Mouse (Mus musculus): Measurements from ENCODE around the gene Jkamp. TPM values are rescaled to one million over a fixed set of nuclear protein-coding genes. Genes with fewer than 3 reads are reported as not detected.

The Jkamp gene
- total and polyA plus RNA-seq, 2 experiments from 2014 or later, result 88.2 to 117 TPM

- no peak for TF ChIP-seq CTCF (IDR thresholded peaks at IDR 0.05; ENCODE audit: low read depth)
- H3K9me3 ChIP-seq (ENCODE audit: low read length), result no peaks in the 10 kb centered on the region
- H3K4me1 ChIP-seq (ENCODE audit: insufficient read depth, low read length), result no peaks in the 10 kb centered on the region
- H3K36me3 ChIP-seq (ENCODE audit: insufficient read depth, low read length), result peaks cover 14% of the 10 kb centered on the region; the same call in 1 of the 2 replicates
- no peak overlapping the region for H3K9ac ChIP-seq (replicated peaks; ENCODE audit: low read length)
- no peak for DNase-seq (ENCODE audit: low spot score)
- H3K4me3 ChIP-seq (ENCODE audit: low read length), result no peak overlapping the region
- no peaks in the 10 kb centered on the region for H3K27me3 ChIP-seq (ENCODE audit: insufficient read depth, low read length)
- H3K27ac ChIP-seq, result no peak overlapping the region
- ATAC-seq, result 0 out of 2 replicates have a peak, but pooled peaks have one; percentile 40
- WGBS, result 84% methylated on average over 5 of the region's 5 CpGs
- H3K4me2 ChIP-seq (ENCODE audit: low read depth, low read length), result no peak overlapping the region
Observed at GRCm38 (mm10) chr12:72104027-72104426, 18.6 kb downstream of the Jkamp start.

- DNase-seq (ENCODE audit: low spot score) (peak; percentile 92), ATAC-seq (peak; percentile 75)
- peak overlapping the region; percentile 37 for H3K4me2 ChIP-seq (ENCODE audit: low read depth, low read length)
- H3K4me3 ChIP-seq (ENCODE audit: low read length), result no peak overlapping the region
- no peaks in the 10 kb centered on the region for H3K27me3 ChIP-seq (ENCODE audit: insufficient read depth, low read length)
- H3K36me3 ChIP-seq (ENCODE audit: insufficient read depth, low read length), result peaks cover 11% of the 10 kb centered on the region; the same call in 1 of the 2 replicates
- no peaks in the 10 kb centered on the region for H3K9me3 ChIP-seq (ENCODE audit: low read length)
- TF ChIP-seq CTCF (IDR thresholded peaks at IDR 0.05; ENCODE audit: low read depth), result peak; percentile 91
- WGBS, result 25% methylated on average over 14 of the region's 14 CpGs
- 0 out of 2 replicates have a peak overlapping the region, but pooled peaks have one; percentile 9 for H3K9ac ChIP-seq (replicated peaks; ENCODE audit: low read length)
- no peak overlapping the region for H3K27ac ChIP-seq
- H3K4me1 ChIP-seq (ENCODE audit: insufficient read depth, low read length), result no peaks in the 10 kb centered on the region
Observed at GRCm38 (mm10) chr12:72104525-72105281, 19.3 kb downstream of the Jkamp start.

DNA sequence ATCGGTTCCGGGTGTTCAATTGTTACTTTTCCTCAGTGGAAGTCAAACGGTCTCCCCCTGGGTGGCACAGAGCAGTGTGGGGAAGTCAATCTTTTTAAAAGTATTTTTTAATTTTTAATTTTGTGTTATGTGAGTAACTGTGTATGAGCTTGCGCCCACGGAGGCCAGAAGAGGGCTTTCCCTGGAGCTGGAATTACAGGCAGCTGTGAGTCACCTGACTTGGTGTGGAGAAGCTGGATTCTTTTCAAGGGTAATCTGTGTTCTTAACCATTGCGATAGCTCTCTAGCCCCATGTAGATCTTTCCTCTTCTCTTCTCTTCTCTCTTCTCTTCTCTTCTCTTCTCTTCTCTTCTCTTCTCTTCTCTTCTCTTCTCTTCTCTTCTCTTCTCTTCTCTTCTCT lies 29.7 kb downstream of the Jkamp start:
- TF ChIP-seq CTCF (IDR thresholded peaks at IDR 0.05; ENCODE audit: low read depth), result no peak
- Histone ChIP-seq H3K27me3 (ENCODE audit: insufficient read depth, low read length) (no peaks in the 10 kb centered on the region), H3K4me3 (ENCODE audit: low read length) (no peak overlapping the region), H3K4me2 (ENCODE audit: low read depth, low read length) (no peak overlapping the region), H3K9me3 (ENCODE audit: low read length) (no peaks in the 10 kb centered on the region), H3K4me1 (ENCODE audit: insufficient read depth, low read length) (no peaks in the 10 kb centered on the region), H3K9ac (replicated peaks; ENCODE audit: low read length) (no peak overlapping the region), H3K27ac (no peak overlapping the region), H3K36me3 (ENCODE audit: insufficient read depth, low read length) (no peaks in the 10 kb centered on the region)
- ATAC-seq (no peak), DNase-seq (ENCODE audit: low spot score) (no peak)
- WGBS, result 78% methylated on average over 6 of the region's 6 CpGs

GRCm38 (mm10) chr12:72115686-72116345 lies 30.4 kb downstream of the Jkamp start:
- no peak for TF ChIP-seq CTCF (IDR thresholded peaks at IDR 0.05; ENCODE audit: low read depth)
- 78% methylated on average over 21 of the region's 23 CpGs for WGBS
- no peaks in the 10 kb centered on the region for H3K27me3 ChIP-seq (ENCODE audit: insufficient read depth, low read length)
- H3K9me3 ChIP-seq (ENCODE audit: low read length), result no peaks in the 10 kb centered on the region
- no peak overlapping the region for H3K9ac ChIP-seq (replicated peaks; ENCODE audit: low read length)
- no peak overlapping the region for H3K27ac ChIP-seq
- DNase-seq (ENCODE audit: low spot score) (no peak), ATAC-seq (no peak)
- H3K4me1 ChIP-seq (ENCODE audit: insufficient read depth, low read length), result no peaks in the 10 kb centered on the region
- H3K4me3 ChIP-seq (ENCODE audit: low read length), result no peak overlapping the region
- no peak overlapping the region for H3K4me2 ChIP-seq (ENCODE audit: low read depth, low read length)
- no peaks in the 10 kb centered on the region for H3K36me3 ChIP-seq (ENCODE audit: insufficient read depth, low read length)

GRCm38 (mm10) chr12:72129203-72129602 lies 43.8 kb downstream of the Jkamp start:
- Histone ChIP-seq H3K27ac (no peak overlapping the region), H3K4me2 (ENCODE audit: low read depth, low read length) (no peak overlapping the region), H3K36me3 (ENCODE audit: insufficient read depth, low read length) (no peaks in the 10 kb centered on the region), H3K4me3 (ENCODE audit: low read length) (no peak overlapping the region), H3K9ac (replicated peaks; ENCODE audit: low read length) (no peak overlapping the region), H3K9me3 (ENCODE audit: low read length) (no peaks in the 10 kb centered on the region), H3K27me3 (ENCODE audit: insufficient read depth, low read length) (no peaks in the 10 kb centered on the region), H3K4me1 (ENCODE audit: insufficient read depth, low read length) (no peaks in the 10 kb centered on the region)
- no peak for ATAC-seq
- no peak for DNase-seq (ENCODE audit: low spot score)
- TF ChIP-seq CTCF (IDR thresholded peaks at IDR 0.05; ENCODE audit: low read depth), result no peak
- WGBS, result 92% methylated on average over 10 of the region's 10 CpGs

DNA sequence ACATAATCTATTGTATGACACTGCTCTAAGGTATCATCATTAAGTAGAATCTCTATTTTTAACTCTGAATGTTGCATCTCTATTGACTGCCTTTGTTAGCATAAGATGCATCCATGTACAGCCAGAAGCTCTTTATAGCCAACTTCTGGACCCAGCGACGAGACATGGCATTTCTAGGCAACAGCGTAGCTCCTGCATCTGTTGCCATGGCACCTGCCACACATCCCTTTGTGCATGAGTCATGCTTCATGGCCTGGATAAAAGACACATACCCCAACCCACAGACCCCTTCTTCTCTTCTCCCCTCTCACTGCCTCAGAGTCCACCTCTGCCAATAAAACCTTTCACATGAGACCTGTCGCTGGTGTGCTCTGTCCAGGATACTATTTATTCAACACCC lies 65.4 kb downstream of the Jkamp start:
- Histone ChIP-seq H3K36me3 (ENCODE audit: insufficient read depth, low read length) (no peaks in the 10 kb centered on the region), H3K9me3 (ENCODE audit: low read length) (no peaks in the 10 kb centered on the region), H3K4me1 (ENCODE audit: insufficient read depth, low read length) (no peaks in the 10 kb centered on the region), H3K27ac (no peak overlapping the region; the same call in 1 of the 2 replicates), H3K4me2 (ENCODE audit: low read depth, low read length) (no peak overlapping the region), H3K9ac (replicated peaks; ENCODE audit: low read length) (no peak overlapping the region), H3K27me3 (ENCODE audit: insufficient read depth, low read length) (no peaks in the 10 kb centered on the region), H3K4me3 (ENCODE audit: low read length) (no peak overlapping the region)
- no peak for TF ChIP-seq CTCF (IDR thresholded peaks at IDR 0.05; ENCODE audit: low read depth)
- 25% methylated on average over 4 of the region's 4 CpGs for WGBS
- DNase-seq (ENCODE audit: low spot score) (peak; percentile 55), ATAC-seq (peak; percentile 67)

Small RNA genes lying within 50 kb of the gene (microRNA-seq; reads per million reads assigned to microRNA genes)
- 0 reads per million in 2 experiments for gene Gm24466

Other genes starting within 250 kb of the Jkamp start
- 20.5 and 23.7 TPM in 2 replicates for gene Gpr135, start 14.5 kb upstream of the Jkamp start, total RNA-seq (2014; rRNA removed)
- 11.0 and 11.5 TPM in 2 replicates for gene Gpr135, start 14.5 kb upstream of the Jkamp start, polyA plus RNA-seq (2015; fragmentation: Nextera tagmentation; extraction: Ambion mirVana)
- gene L3hypdh, start 150 bp upstream of the Jkamp start, total RNA-seq (2014; rRNA removed), result 7.6 and 10.1 TPM in 2 replicates
- 12.3 and 12.7 TPM in 2 replicates for gene L3hypdh, start 150 bp upstream of the Jkamp start, polyA plus RNA-seq (2015; fragmentation: Nextera tagmentation; extraction: Ambion mirVana)
- gene Ccdc175, start 99.4 kb downstream of the Jkamp start, total RNA-seq (2014; rRNA removed), result not detected in 2 replicates
- not detected in 2 replicates for gene Ccdc175, start 99.4 kb downstream of the Jkamp start, polyA plus RNA-seq (2015; fragmentation: Nextera tagmentation; extraction: Ambion mirVana)

All from hindbrain, postnatal 0 days (tissue).